Mouse (Mus musculus) G1E (cell line): ENCODE results near the gene Gm10318. TPM values are rescaled to one million over a fixed set of nuclear protein-coding genes. Genes with fewer than 3 reads are reported as not detected.

Experiments used
- ATAC-seq: 2 replicates; pipeline ENCODE4 v1.8.0; 2016; ENCODE audit warnings: mild to moderate bottlenecking; ENCODE audit not compliant: insufficient number of reproducible peaks, poor library complexity, low FRiP score, severe bottlenecking; ENCODE audit errors: extremely low read depth
- DNase-seq: peaks from one replicate; pipeline ENCODE4 v3.0.0; 2012; ENCODE audit warnings: low spot score
- H3K27me3 ChIP-seq: 2 replicates; pipeline ENCODE4 v1.6.1; 2012; ENCODE audit warnings: mild to moderate bottlenecking, low read length, inconsistent platforms; ENCODE audit not compliant: insufficient read depth
- H3K36me3 ChIP-seq: replicated peaks from 2 replicates; pipeline ENCODE3; 2012; ENCODE audit warnings: mild to moderate bottlenecking, inconsistent platforms
- H3K4me1 ChIP-seq: 2 replicates; pipeline ENCODE4 v1.6.1; 2012; ENCODE audit warnings: low read depth, low read length, inconsistent platforms, mixed read lengths; ENCODE audit not compliant: insufficient read depth
- H3K4me3 ChIP-seq: 2 replicates; pipeline ENCODE4 v1.5.1; 2012; ENCODE audit warnings: low read depth, mild to moderate bottlenecking, inconsistent platforms, low read length, moderate library complexity, mixed read lengths
- H3K9me3 ChIP-seq: replicated peaks from 2 replicates; pipeline ENCODE4 v1.6.1; 2012; ENCODE audit warnings: inconsistent platforms
- CTCF ChIP-seq: IDR thresholded peaks from 2 replicates; pipeline ENCODE4 v1.5.1; 2012; ENCODE audit warnings: low read depth, low read length, inconsistent platforms, mixed read lengths
- GATA1 ChIP-seq: IDR thresholded peaks from 2 replicates; pipeline ENCODE4 v1.6.1; 2012; ENCODE audit warnings: borderline replicate concordance, low read length, inconsistent platforms, mixed read lengths
- GATA2 ChIP-seq: IDR thresholded peaks from 2 replicates; pipeline ENCODE4 v1.6.1; 2012; ENCODE audit warnings: low read depth, low read length, inconsistent platforms, borderline replicate concordance
- POLR2AphosphoS5 ChIP-seq: IDR thresholded peaks from 2 replicates; pipeline ENCODE4 v1.6.1; 2012; ENCODE audit warnings: low read depth, low read length, inconsistent platforms; ENCODE audit not compliant: insufficient replicate concordance
- TAL1 ChIP-seq: conservative IDR thresholded peaks from 2 replicates; pipeline ENCODE4 v1.6.1; 2012; ENCODE audit warnings: low read depth, low read length, inconsistent platforms, mixed read lengths
- polyA plus RNA-seq: library from polyadenylated mRNA; stranded (reverse); fragments of >175 nt; gene quantifications from 2 replicates; pipeline ENCODE4 v1.2.3, GENCODE M21; 2012
- total RNA-seq, 2 experiments: library from RNA; stranded (forward) in 1 of 2; stranded (reverse) in 1 of 2; fragments of 200-1000 nt in 1 of 2; fragments of >200 nt in 1 of 2; fragmentation: Nextera tagmentation in 1 of 2; gene quantifications; 2 replicates each; pipeline ENCODE4 v1.2.3; 2014 to 2017

Gene Gm10318
- total and polyA plus RNA-seq, 3 experiments: not detected

DNA sequence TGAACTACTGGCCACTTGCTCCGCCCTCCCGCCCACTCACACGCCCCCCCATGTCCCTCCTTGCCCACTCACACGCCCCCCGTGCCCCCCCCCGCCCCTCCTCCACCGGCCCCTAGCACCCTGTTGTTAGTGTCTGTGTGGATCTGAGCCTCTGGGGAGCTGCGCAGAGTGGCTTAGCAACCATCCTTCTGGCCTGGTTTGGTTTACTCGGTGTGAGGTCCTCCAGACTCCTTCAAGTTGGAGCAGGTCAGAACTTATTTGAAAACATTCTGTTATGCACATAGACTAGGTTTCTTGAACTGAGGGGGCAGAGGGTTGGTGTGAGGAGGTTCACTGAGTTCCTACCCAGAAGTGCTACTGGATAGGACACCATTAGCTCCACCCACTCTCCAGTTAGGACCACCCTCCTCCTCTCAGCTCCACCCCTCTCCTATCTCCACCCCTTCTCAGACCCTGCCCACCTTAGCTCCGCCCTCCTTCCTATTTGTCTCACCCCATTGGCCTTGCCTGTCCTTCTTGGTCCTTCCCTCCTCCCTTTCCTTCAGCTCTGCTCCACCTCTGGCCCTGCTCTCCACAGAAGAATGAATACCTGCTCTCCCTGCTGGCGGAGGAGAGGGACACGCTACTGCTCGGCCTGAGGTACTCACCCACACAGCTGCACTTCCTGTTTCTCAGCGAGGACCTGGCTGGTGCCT lies 11.6 kb downstream of the Gm10318 start:
- no peaks in the 10 kb centered on the region for H3K9me3 ChIP-seq
- no peak overlapping the region for H3K4me3 ChIP-seq
- no peaks in the 10 kb centered on the region for H3K36me3 ChIP-seq
- H3K27me3 ChIP-seq: no peaks in the 10 kb centered on the region; the same call in 1 of the 2 replicates
- TF ChIP-seq GATA2 (no peak), POLR2AphosphoS5 (no peak), GATA1 (no peak), CTCF (no peak), TAL1 (no peak)
- DNase-seq (no peak), ATAC-seq (no peak)
- no peaks in the 10 kb centered on the region for H3K4me1 ChIP-seq

DNA sequence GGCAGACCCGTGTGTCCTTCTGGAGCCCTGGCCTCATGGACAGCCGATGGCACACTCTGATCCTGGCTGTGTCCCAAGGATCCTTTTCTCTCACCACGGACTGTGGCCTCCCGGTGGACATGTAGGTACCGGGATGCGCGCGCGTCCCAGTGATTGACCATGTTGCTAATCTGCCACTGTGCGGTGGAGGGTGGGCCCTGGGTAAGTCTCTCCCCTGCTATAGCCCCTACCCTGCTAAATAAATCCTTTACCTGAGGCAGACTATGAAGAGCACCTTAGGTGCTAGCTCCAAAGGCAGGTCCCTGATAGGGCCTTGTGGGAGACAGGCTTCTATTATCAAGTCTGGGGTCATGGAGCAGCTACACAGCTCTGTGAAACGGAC lies 12.1 kb downstream of the Gm10318 start:
- H3K9me3 ChIP-seq: no peaks in the 10 kb centered on the region
- no peak overlapping the region for H3K4me3 ChIP-seq
- no peaks in the 10 kb centered on the region for H3K4me1 ChIP-seq
- H3K36me3 ChIP-seq: no peaks in the 10 kb centered on the region
- ATAC-seq (no peak), DNase-seq (no peak)
- no peaks in the 10 kb centered on the region; the same call in 1 of the 2 replicates for H3K27me3 ChIP-seq
- TF ChIP-seq CTCF (no peak), TAL1 (no peak), POLR2AphosphoS5 (no peak), GATA1 (no peak), GATA2 (no peak)

DNA sequence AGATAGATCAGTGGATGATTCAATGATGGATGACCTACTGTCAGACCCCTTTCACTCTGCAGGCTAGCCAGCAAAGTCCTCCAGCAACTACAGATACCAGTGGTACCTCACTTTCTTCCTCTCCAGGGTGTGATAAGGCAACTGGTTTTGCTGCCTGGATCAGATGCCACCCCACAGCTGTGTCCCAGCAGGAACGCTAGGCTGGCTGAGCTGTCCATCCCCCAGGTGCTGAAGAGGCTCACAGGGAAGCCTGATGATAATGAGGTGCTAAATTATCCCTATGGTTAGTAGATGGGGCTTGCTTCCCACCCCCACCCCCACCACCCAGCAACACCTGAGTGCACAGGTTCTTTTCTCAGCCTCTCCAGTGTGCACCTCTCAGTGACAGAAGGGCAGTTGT lies 14.9 kb downstream of the Gm10318 start:
- TF ChIP-seq POLR2AphosphoS5 (no peak), GATA1 (no peak), TAL1 (no peak), GATA2 (no peak), CTCF (no peak)
- H3K4me3 ChIP-seq: no peak overlapping the region
- no peak for ATAC-seq
- H3K9me3 ChIP-seq: peaks cover 4% of the 10 kb centered on the region; the same call in 1 of the 2 replicates
- no peak for DNase-seq
- H3K36me3 ChIP-seq: no peaks in the 10 kb centered on the region
- H3K4me1 ChIP-seq: no peaks in the 10 kb centered on the region
- no peaks in the 10 kb centered on the region for H3K27me3 ChIP-seq

DNA sequence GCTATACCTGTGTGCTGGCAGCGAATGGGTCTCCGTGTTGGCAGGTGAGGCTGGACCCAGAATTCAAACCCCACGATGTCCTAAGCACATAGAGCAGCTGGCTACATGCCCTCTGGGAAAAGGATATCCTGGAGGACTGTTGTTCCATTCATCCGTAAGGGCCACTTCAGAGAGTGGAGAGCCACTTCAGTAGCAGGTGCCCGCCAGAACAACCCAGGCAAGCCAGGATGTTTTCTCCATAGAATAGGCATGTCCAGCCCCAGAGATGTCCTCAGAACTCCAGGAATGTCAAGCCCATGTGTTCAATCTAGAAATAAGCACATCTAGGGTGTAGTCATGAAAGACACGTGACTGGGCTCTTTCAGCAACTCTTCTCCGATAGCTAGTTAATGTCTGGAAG lies 17.0 kb downstream of the Gm10318 start:
- Histone ChIP-seq H3K36me3 (no peaks in the 10 kb centered on the region), H3K4me3 (no peak overlapping the region), H3K4me1 (no peaks in the 10 kb centered on the region), H3K27me3 (no peaks in the 10 kb centered on the region), H3K9me3 (peaks cover 4% of the 10 kb centered on the region; the same call in 1 of the 2 replicates)
- DNase-seq: no peak
- no peak for ATAC-seq
- no peak for TF ChIP-seq TAL1
- no peak for TF ChIP-seq CTCF

DNA sequence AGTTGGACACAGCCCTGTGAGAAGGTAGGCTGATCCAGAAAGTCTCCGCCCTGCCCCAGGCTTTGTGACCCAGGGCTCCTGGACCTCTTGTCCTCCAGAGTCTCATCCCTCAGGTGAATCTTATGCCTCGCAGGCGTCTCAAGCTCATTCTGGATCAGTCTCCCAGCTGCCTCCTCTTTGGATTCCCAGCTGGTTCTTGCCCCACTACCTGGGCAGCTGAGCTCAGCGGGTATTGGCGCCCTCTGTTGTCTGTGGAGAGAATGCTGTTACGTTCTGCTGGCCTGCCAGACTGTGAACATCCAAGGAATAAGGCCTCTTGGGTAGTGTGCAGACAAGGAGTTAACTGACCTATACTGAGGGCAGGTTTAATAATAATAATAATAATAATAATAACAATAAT lies 26.3 kb downstream of the Gm10318 start:
- Histone ChIP-seq H3K4me3 (no peak overlapping the region), H3K4me1 (no peaks in the 10 kb centered on the region), H3K9me3 (no peaks in the 10 kb centered on the region), H3K36me3 (no peaks in the 10 kb centered on the region), H3K27me3 (no peaks in the 10 kb centered on the region)
- no peak for TF ChIP-seq POLR2AphosphoS5
- no peak for ATAC-seq
- DNase-seq: no peak

DNA sequence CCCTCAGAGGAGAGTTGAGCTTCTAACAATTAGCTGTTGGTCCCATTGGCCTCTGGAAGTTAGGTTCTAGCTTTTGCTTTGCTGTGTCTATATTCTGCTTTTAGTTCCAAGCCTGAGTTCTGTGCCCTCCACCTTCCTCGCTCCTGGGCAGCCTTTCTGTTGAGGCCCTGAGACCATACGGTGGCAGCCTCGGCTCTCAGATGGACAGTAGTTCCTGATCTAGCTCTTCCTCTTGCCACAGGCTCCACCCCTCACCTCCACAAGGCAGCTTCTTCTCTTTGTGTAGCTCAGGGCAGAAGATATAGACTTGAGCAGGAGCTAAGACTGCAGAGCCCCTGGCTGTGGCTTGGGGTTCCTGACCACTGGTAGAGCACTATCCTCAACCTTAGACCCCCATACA lies 27.6 kb downstream of the Gm10318 start:
- ATAC-seq (no peak), DNase-seq (no peak)
- TF ChIP-seq GATA1 (no peak), TAL1 (no peak), CTCF (no peak), GATA2 (no peak), POLR2AphosphoS5 (no peak)

DNA sequence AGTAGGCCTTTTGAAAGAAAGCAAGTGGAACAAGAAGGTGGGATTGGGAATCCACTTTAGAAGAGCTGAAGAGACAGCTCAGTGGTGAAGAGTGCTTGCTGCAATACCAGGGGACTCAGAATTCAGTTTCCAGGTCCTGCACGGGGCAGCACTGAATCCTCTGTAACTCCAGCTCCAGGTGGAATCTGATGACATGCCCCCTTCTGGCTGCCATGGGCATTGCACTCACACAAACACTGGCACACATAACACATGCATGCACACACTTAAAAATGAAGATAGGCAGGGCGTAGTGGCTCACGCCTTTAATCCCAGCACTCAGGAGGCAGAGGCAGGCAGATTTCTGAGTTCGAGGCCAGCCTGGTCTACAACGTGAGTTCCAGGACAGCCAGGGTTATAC lies 29.9 kb downstream of the Gm10318 start:
- Histone ChIP-seq H3K27me3 (no peaks in the 10 kb centered on the region), H3K4me1 (no peaks in the 10 kb centered on the region), H3K36me3 (no peaks in the 10 kb centered on the region), H3K9me3 (no peaks in the 10 kb centered on the region), H3K4me3 (no peak overlapping the region)
- DNase-seq: no peak
- TF ChIP-seq GATA1 (no peak), CTCF (0 out of 2 replicates have a peak, but pooled peaks have one; percentile 38)
- no peak for ATAC-seq

More for the DNA sequence above, 27.6 kb downstream of the Gm10318 start:
- Histone ChIP-seq H3K4me3 (no peak overlapping the region), H3K36me3 (no peaks in the 10 kb centered on the region), H3K27me3 (no peaks in the 10 kb centered on the region), H3K4me1 (no peaks in the 10 kb centered on the region), H3K9me3 (no peaks in the 10 kb centered on the region)
